22 mouse cellular contexts compared by ENCODE assay signal in genomic region chr17:29525613-29526012, GRCm38 (mm10). TPM values are rescaled to one million over a fixed set of nuclear protein-coding genes. Genes with fewer than 3 reads are reported as not detected.
"Had no signal": no experiment of that assay in that cellular context is flagged by ENCODE, and none has a peak within 500 bp of the region (broad histone marks: within the 10 kb centered on the region; RNA-seq: fewer than 3 reads in every experiment).

No protein-coding gene starts in this region.

- H3K9ac ChIP-seq: limb, embryonic 15.5 days; liver, embryonic 15.5 days; midbrain, embryonic 12.5 days; neural tube, embryonic 15.5 days had no signal

- H3K27me3 ChIP-seq: limb, embryonic 15.5 days; liver, embryonic 15.5 days; midbrain, embryonic 12.5 days; neural tube, embryonic 15.5 days had no signal

- H3K4me1 ChIP-seq: limb, embryonic 15.5 days; liver, embryonic 15.5 days; midbrain, embryonic 12.5 days; neural tube, embryonic 15.5 days had no signal

- ATAC-seq: intestine, embryonic 16.5 days had no signal

- H3K9me3 ChIP-seq: limb, embryonic 15.5 days; liver, embryonic 15.5 days; neural tube, embryonic 15.5 days had no signal

- H3K27ac ChIP-seq: limb, embryonic 15.5 days; liver, embryonic 15.5 days; midbrain, embryonic 12.5 days; neural tube, embryonic 15.5 days; stomach, postnatal 0 days had no signal

- H3K4me2 ChIP-seq: limb, embryonic 15.5 days; liver, embryonic 15.5 days; midbrain, embryonic 12.5 days; neural tube, embryonic 15.5 days had no signal

- DNase-seq: kidney, adult 8-10 months; kidney, postnatal 25 days; layer of hippocampus, adult 9-11 months; layer of hippocampus, postnatal 36 days; right cerebral cortex, adult 18-20 months; right cerebral cortex, postnatal 25 days; thymus, postnatal 14 days had no signal

- H3K36me3 ChIP-seq: limb, embryonic 15.5 days; liver, embryonic 15.5 days; midbrain, embryonic 12.5 days; neural tube, embryonic 15.5 days had no signal

- H3K4me3 ChIP-seq: limb, embryonic 15.5 days; liver, embryonic 15.5 days; midbrain, embryonic 12.5 days; myocyte; neural tube, embryonic 15.5 days had no signal

RNA-seq across cellular contexts. Expression of gene Gm17657, which starts 23.8 kb away (rescaled TPM):
- total RNA-seq: layer of hippocampus, postnatal 36 days; left cerebral cortex, adult 8-10 months; left cerebral cortex, postnatal 25 days; megakaryocyte-erythroid progenitor cell, adult 5-6 weeks had no signal
- polyA plus RNA-seq: intestine, embryonic 16.5 days; kidney, embryonic 16.5 days; limb, embryonic 11.5 days; limb, embryonic 15.5 days; liver, embryonic 15.5 days; lung, embryonic 16.5 days; midbrain, embryonic 12.5 days; myocyte; neural tube, embryonic 11.5 days; neural tube, embryonic 15.5 days; small intestine, adult 2 months; stomach, postnatal 0 days had no signal

RNA-seq across cellular contexts. Expression of gene Tmem217, which starts 26.6 kb away (rescaled TPM):
- total RNA-seq: layer of hippocampus, postnatal 36 days; left cerebral cortex, adult 8-10 months; left cerebral cortex, postnatal 25 days; megakaryocyte-erythroid progenitor cell, adult 5-6 weeks had no signal
- polyA plus RNA-seq: myocyte had no signal
